Mouse (Mus musculus): ENCODE data around the gene Nr2e3.
A peak's percentile ranks its signal among the peaks of the same experiment; 100 is the strongest.
"Not testable (repeated sequence)": the region's sequence is repeated elsewhere in the genome, so short reads cannot be mapped to it uniquely, and the experiment has no call there.

Nr2e3 gene

DNA sequence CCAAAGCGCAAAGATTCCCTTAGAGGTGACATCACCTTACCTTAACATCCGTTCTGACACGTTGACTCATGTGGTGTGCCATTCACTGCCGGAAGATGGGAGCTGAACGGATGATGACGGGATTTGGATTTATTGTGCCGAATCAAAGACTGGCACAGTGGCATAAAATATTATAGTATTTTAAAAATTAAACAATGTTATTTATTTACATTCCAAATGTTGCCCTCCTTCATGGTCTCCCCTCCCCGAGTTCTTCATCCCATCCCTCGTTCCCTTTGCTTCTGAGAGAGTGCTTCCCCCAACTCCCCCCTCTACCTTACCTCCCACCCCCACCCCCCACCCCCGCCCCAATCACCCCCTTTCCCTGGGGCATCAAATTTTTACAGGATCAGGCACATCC, at the start of gene Nr2e3:
Gene Nr2e3 (minus strand): TSS at position 101 of the 400 bp plus-strand sequence.
- no peak for DNase-seq (ENCODE audit: inconsistent ontology term)

DNA sequence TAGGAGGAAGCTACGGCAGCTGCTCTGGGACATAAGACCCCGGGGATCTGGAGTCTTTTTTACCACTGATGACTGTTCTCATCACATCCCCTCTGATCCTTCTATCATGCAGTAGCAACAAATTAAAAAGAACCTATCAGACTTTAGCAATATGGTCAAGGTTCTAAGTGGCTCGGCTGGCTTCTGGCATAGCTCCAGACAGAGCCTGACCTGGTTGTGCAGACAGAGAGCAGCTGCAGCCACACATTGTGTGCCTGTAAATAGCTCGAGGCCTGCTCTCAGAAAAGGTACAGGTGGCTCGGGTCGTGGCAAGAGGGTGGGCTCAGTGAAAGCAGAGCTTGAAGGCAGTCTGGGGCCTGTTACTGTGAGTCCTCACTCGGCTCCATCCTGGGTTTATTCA, 48.5 kb upstream of the Nr2e3 start:
- no peak for DNase-seq (ENCODE audit: inconsistent ontology term)

DNA sequence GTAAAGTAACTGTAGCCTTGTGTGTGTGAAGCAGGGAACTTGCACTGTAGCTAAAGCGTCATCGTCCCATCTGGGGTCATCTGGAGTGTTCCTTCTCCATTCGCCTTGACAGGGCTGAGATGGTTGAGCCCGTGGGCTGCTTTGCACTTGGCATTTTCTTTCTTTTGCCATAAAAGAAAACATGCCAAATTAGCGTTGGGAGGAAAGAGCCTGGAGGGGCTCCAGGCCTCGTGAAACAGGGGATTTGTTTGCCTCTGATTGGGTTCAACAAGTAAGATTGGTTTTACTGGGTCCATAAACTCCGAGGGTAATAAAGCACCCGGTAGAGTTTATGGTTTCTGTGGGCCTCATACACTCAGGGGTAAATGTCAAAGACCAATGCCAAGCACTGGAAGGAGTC, 41.9 kb upstream of the Nr2e3 start:
- DNase-seq (ENCODE audit: inconsistent ontology term) = no peak

DNA sequence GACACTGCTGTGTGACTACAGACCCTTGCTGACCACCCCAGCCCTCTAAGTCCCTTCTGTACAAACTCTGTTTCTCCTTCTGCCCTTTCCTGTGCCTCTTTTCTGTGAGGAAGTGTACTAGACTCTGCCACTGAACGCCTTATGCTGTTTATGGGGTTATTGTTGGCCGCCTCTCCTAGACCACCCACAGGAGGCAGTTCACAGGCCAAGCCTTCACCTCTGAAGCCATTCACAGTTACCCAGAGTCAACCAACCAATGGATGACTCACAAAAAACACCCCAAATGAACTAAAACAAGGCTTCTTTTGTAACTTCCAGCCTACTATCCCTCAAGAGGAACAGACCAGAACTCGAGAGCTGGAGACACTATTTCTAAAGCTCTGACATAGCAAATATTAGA, 41.0 kb upstream of the Nr2e3 start:
- peak; percentile 37 for DNase-seq (ENCODE audit: inconsistent ontology term)

DNA sequence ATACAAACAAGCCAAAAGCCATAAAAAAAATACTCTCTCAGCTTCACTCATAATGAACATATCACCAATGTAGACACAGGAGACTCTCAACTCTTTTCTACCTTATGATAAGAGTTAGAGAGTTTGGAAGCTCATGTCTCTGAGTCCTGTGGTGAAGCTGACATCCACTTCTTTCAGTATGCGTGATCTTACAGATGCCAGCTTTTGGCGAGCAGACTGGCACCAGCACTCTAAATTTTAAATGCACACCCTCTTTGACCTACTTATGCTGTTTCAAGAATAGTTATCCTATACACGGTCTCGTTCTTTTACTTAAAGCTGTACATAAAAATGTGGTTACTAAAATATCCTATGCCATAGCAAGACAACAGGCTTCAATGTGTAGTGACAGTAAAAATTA, 37.3 kb upstream of the Nr2e3 start:
- DNase-seq (ENCODE audit: inconsistent ontology term) = no peak

DNA sequence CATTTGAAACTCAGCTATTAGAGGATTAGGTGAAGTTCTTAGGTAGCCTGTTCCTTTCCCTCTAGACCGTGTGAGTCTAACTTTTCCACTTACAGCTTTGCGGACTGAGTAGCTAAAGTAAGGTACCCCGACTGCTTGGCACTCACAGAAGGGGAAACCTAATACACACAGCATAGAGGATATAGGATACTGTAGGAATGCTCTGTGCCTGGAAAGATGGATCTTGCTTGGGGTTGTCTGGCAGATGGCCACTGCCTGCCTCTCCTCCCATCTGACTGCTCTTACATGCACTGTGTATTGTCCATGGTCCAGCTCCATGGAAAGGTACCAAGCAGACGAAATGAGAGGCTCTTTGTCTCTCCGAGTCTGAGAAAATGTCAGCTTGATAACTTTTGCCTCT, 30.9 kb upstream of the Nr2e3 start:
- no peak for DNase-seq (ENCODE audit: inconsistent ontology term)

DNA sequence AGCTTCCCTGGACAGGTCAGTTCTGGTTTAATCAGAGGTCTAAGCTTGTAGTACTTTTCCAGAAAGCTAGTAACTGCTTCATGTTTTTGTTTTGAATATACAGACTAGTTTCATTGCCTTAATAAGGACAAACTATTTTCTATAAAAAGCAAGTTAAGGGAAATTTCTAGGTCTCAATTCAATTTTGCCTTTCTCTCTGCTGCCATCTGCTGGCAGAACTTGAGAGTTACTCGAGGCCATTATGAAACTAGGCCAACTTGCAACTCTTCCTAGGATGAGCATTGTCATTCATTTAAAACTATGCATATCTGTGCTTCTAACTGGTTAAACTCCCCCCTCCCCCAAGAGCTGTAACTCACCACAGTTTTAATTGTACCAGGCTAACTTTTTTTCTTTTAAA, 29.4 kb upstream of the Nr2e3 start:
- DNase-seq (ENCODE audit: inconsistent ontology term) = peak; percentile 44

DNA sequence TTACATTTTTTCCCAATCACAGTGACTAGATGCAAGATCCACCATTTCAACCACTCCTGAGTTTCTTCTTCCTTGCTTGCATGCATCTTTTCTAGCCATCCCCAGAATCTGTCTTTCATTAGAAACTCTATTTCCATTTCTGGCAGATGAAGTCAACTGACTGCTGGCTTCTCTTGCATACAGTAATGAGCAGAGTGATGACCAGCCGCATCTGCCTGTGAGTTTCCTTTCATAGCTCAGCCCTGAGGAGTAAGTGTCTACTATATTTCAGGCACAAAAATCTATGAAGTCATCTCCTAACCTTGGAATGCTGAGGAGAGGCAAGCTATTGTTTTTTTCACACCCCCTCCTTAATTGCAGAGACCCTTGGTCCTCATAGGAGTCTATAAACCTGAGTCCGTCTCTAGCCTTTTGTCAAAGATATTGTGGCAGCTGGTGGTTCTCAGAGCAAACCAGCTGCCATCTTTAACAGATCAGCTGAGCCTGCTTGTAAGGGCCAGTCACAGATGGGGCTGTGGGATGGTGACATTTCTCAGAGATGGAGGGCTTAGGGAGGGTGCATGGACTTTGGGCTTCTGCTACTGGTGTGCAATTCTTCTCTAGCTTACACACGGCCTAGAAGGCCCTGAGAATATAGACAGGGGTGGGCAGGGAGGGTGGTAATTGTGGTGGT, 25.6 kb upstream of the Nr2e3 start:
- DNase-seq (ENCODE audit: inconsistent ontology term) = no peak

DNA sequence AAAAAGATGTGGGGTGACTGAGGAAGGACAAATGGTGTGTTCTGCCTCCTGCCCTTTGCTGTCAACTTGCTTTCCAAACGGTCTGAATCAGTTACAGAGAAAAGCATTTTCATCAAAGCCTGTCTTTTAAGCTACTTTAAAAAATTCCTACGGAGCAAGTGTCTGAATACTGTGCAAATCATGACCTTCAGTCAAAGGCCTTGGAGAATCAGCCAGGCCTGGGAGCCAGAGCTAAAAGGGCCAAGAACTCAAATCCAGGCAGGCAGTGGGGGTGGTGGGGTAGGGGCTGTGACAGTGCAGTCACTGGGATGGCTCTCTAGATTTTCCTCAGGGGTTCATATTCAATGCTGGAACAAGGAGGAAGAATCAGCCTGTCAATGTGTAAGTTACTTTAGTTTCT, 20.7 kb upstream of the Nr2e3 start:
- DNase-seq (ENCODE audit: inconsistent ontology term) = no peak

DNA sequence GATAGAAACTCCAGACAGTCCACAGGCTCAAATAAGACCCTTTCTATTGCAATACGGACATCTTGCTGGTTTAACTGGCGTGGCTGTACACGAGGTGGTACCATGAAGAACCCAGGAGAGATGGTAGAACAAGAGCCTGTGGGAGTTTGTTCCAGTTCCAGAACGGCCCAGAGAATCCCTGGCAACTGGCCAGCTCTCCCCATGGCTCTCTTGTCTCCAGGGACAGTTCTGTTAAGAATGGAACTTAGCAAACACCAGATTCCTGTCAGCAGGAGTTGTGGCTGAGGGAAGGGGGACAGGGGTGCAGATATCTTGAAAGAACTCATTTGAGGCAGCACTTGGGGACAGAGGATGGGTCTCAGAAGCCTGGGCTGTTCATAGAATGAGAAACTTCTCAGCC, 10.8 kb upstream of the Nr2e3 start:
- peak; percentile 38 for DNase-seq (ENCODE audit: inconsistent ontology term)

DNA sequence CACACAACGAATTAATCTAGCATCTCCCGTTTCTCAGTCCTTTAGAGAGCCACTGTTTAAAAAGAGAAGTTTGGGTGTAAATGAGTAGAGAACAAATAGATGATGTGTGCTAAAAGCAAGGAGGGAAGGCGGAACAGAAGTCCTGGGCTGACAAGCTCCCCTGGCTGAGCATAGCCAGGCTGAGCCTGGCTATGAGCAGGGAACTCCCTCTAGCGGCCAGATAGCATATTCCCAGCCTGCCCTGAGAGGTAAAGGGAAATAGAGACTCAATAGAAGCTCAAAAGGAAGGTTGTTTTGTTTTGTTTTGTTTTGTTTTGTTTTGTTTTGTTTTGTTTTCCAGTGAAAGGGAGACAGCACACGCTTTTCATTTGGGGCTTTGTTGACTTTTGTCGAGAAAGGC, 8.9 kb upstream of the Nr2e3 start:
- DNase-seq (ENCODE audit: inconsistent ontology term) = peak; percentile 26

DNA sequence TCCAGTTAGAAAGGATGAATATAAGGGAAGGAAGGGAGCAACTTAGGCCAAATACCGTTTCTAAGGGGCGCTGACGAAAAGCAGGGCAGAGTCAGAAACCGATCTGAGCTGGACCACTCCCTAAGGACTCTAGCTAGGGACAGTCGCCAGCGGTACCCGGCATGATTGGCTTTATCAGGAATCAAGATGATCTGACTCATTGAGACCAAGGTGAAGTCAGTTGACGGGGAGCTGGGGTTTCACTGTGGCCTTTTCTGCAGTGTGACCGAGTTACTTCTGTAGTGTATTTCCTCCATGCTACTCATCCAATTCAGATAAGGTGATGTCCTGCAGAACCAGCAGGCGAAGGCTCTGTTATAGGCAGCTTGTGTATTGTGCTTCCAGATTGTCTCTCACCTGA, 4.6 kb upstream of the Nr2e3 start:
- DNase-seq (ENCODE audit: inconsistent ontology term) = no peak

DNA sequence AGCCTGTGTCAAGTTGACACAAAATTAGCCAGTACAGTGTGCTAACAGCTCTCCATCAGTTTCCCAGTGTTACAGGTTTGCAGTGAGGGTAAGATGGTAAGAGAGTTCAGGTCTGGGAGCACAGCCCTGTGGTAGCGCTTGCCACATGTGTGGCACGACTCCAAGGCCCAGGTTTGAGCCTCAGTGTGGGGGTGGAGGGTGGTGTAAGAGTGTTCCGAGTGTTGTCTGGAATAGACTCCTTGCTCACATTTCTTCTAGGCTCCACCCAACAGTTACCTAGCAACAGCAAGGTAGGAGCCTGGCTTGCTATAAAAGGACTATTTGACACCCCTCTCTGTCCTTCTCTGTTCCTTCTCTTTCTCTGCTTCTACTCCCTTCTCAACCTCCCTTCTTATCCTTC, 3.9 kb upstream of the Nr2e3 start:
- no peak for DNase-seq (ENCODE audit: inconsistent ontology term)

DNA sequence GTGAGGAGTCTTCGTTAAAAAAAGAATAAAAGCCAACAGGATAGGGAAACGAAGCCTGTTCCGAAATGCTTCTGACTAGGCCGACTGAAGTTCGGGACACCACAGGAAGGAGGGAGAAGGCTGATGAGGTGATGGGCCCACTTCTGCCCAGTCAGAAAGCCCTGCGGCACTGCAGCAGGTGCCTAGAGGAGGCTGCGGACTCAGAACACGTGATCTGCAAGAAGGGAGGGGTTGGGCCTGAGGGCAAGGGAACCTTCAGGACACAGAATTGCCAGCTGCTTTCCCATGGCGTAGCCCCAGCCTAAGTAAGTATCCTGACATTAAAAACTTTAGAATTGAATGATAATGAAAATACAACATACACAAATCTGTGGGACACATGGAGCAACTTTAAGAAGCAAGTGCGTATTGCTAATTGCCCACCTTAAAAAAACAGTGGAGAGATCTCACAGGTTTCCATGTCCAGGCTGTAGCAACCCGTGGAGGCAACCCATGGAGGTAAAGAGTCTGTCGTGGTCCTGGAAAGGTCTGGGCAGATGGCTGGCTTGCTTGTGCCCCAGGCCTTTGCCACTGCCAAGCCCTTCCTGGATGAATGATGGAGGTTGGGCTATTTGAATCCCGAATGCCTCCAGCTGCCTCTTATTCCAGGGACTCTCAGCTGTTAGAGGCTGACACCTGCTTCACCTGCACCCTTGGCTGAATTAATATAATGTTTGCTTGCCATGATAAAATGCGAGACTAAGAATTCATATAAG, 919 bp upstream of the Nr2e3 start:
- no peak for DNase-seq (ENCODE audit: inconsistent ontology term)

DNA sequence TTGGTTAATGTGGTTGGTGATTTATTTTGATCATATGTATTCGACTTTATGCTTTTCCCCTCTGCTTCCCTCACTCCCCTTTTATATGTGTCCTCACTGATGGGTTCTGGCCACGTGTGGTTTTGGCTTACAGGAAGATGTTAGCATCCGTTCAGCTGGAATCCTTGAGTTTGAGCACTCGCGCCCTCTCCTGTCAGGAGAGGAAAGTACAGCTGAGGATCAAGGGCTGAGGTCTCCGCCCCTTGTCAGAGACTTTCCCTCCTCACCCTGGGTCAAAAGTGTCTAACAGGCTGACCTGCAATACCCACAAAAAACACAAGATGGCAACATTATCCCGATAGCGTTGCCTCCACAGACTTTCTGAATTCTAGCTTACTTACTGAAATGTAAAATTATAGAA, 1.2 kb downstream of the Nr2e3 start:
- peak; percentile 80 for DNase-seq (ENCODE audit: inconsistent ontology term)

DNA sequence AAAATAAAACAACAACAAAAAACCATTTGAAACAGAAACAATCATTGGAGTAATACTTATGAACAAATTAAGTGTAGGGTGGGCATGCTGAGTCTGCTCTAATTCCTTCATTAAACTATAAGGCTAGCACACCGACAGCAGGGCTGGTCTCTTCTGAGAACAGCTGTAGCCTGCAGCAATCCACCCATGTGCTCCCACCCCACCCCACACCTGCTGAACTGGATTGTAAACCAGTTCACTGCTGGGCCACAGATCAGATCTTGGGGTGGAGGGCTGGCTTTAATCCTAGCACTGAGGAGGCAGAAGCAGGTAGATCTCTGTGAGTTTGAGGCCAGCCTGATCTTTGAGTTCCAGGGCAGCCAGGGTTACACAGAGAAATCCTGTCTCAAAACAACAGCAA, 2.3 kb downstream of the Nr2e3 start:
- DNase-seq (ENCODE audit: inconsistent ontology term) = not testable (repeated sequence)

DNA sequence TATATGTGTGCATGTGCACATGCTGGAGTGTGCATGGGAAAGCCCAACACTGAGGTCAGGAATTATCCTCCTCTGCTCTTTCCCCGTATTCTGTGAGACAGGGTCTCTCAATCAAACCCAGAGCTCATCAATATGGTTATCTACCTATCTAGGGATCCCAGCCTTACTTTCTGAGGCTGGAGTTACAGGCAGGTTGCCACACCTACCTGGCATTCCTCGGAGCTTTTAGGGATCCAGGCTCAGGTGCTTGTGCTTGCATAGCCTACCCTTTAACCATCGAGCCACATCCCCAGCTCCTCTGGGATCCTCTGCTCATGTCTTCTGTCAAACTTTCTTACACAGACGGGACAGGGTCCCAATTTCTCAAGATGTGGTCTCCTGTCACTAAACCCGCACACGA, 4.0 kb downstream of the Nr2e3 start:
- DNase-seq (ENCODE audit: inconsistent ontology term) = no peak

DNA sequence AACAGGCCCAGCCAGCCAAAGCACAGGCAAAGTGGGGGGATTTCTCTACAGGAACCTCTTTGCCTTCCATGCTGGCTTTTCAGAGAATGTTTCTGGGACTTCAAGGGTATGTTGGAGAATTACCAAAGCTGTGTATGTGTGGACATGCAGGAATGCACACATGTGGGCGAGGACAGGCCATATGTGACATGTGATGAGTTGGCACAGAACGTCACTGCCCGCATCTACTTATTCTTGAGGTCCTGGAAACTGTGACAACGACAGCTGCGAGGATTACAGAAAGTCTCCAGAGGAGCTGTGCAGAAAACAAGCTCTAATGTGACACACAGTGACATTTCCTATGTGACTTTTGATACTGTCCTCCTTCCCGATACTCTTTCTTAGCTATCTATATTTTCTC, 4.8 kb downstream of the Nr2e3 start:
- DNase-seq (ENCODE audit: inconsistent ontology term) = no peak

DNA sequence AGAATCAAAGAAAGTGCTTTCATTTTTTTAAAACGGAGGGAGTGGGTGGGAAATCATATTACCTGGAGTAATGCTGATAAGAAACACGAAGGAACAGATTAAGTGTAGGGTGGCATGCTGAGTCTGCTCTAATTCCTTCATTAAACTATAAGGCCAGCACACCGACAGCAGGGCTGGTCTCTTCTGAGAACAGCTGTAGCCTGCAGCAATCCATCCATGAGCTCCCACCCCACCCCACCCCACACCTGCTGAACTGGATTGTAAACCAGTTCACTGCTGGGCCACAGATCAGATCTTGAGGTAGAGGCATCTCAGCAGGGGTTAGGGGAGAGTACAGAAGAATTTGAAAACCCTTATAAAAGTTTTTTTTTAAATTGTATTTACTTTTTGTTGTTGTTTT, 5.3 kb downstream of the Nr2e3 start:
- DNase-seq (ENCODE audit: inconsistent ontology term) = no peak

DNA sequence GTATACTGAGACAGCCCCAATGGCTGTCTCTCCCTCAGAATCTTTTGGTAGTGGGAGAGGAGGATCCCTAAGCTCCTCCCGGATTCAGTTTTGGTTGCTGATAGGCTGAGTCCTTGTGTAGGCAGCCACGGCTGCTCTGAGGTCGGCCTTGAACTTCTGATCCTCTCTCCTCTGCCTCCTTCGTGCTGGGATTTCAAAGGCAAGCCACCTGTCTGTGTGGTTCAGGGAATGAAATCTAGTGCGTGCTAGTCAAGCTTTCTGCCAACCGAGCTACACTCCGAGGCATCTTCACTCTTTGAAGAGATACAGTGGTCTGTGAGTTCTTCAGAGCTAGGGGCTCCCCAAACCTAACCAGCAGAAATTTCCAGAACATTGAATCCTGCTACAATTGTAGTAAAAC, 6.9 kb downstream of the Nr2e3 start:
- DNase-seq (ENCODE audit: inconsistent ontology term) = no peak

DNA sequence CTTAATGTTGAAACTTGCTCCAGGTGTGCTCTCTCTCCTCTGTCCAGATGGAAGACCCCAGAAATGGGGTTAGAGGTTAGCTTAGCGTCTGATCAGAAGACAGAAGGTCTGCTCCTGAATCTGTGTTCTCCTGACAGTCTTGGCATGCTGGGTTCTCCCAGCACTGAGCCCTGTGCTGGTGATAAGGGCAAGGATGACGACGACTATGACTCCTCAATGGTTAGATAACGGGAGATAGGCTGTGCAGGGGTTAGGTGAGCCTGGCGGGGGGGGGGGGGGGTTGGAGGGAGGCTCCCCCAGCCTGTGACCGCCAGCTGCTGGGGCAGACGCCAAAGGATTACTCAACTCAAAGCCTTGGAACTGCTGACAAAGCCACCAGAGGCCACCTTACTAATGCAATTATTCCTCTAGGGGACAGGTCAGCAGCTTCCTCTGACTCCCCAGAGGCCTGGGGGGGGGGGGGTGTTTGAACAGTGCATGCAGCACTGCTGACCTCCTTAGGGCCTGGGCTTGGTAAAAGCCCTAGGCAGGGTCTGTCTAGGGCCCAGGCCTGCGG, 7.9 kb downstream of the Nr2e3 start:
- no peak for DNase-seq (ENCODE audit: inconsistent ontology term)

DNA sequence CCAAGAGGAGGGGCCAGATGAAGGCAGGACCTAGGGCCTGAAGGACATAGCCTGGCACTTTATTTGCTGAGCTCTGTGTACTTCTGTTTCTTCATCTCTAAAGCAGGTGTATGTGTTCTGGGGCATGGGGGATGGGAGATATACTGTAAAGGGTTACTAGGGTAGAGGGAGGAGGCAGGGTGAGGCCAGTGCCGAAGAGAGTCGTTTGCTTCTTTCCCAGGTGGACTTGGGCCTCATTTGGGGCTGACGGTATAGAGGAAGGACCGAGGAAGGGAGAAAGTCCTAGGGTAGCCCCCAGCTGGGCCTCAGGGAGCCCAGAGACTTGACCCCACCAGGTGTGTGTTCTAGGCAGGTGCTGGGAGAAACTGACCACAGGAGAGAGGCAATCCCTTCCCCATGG, 8.5 kb downstream of the Nr2e3 start:
- DNase-seq (ENCODE audit: inconsistent ontology term) = no peak

DNA sequence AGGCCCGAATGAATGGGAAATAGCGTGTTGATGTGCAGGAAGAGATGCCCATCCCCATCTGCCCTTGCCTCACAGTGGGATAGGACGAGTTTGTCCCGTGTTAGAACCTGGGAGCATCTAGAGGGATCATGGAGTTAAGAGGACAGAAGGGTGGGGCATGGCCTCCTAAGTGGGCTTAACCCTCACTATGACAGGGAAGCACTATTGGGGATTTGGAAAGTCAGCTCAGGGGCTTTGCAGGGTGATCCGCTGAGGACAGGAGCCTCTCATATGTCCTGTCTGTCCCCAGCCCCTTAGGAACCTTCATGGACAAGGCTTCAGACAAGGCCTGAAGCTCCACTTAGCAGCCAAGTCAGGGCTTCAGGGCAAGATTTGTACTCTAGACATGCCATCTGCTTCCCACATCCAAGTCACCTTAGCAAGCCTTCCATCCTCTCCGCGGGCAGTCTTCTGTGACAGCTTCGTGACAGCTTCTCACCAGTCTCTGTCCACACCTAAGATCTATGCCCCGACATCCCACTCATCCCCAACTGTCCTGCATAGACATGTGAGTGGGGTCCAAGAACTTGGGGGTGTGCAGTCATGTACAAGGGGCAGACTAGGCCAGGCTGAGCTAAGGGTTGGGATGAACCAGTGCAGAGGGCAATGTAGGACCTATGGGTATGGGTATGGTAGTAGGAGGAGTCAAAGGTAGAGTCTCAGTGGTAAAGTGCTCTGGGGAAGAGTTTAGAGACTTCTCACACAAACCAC, 9.3 kb downstream of the Nr2e3 start:
- DNase-seq (ENCODE audit: inconsistent ontology term) = no peak

Data from Muller cell, postnatal 12 days (primary cell).